In the genomic region with DNA sequence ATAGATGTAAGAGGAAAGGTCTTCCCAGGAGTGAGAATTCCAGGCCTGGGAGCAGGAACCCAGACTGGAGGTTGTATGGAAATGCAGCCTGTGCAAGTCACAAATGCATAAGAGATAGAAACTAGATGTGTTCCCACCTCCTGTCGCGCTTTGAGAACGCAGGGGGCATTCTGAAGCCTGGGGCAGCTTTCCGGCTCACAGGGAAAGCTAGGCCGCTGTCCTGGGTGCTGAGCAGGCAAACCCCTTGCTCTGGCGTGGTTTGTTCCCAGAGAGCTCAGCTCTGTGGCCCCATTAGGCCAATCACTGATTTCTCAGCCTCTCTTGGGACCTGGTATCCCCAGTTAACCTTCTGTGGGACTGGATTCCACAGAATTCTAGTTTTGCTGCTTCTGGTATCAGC, we compare ENCODE assay signal across 10 mouse cellular contexts. TPM values are rescaled to one million over a fixed set of nuclear protein-coding genes. Genes with fewer than 3 reads are reported as not detected.
A peak's percentile ranks its signal among the peaks of the same experiment; 100 is the strongest.
DNase-seq lines count a peak whose midpoint lies in the region; ATAC-seq lines count a peak whose summit lies in the region.
"Had no signal": no experiment of that assay in that cellular context is flagged by ENCODE, and none has a peak within 500 bp of the region (broad histone marks: within the 10 kb centered on the region; RNA-seq: fewer than 3 reads in every experiment).

No protein-coding gene starts in this region.

- H3K4me1 ChIP-seq in hindbrain, embryonic 12.5 days = peaks cover 67% of the 10 kb centered on the region
- peaks cover 74% of the 10 kb centered on the region for H3K4me1 ChIP-seq in neural tube, embryonic 12.5 days

- no peak for ATAC-seq in hindbrain, embryonic 12.5 days (ENCODE audit: low FRiP score)
- ATAC-seq in neural tube, embryonic 12.5 days (ENCODE audit: low FRiP score, low read depth) = no peak

- H3K36me3 ChIP-seq in hindbrain, embryonic 12.5 days = no peaks in the 10 kb centered on the region
- H3K36me3 ChIP-seq in neural tube, embryonic 12.5 days = no peaks in the 10 kb centered on the region

- no peaks in the 10 kb centered on the region for H3K27me3 ChIP-seq in hindbrain, embryonic 12.5 days
- H3K27me3 ChIP-seq in neural tube, embryonic 12.5 days (replicated peaks) = no peaks in the 10 kb centered on the region

- peak overlapping the region; percentile 82 for H3K27ac ChIP-seq in hindbrain, embryonic 12.5 days
- H3K27ac ChIP-seq in neural tube, embryonic 12.5 days = peak overlapping the region; percentile 89

- 5% methylated on average over 6 of the region's 6 CpGs for WGBS in hindbrain, embryonic 12.5 days
- WGBS in neural tube, embryonic 12.5 days = 6% methylated on average over 6 of the region's 6 CpGs

- DNase-seq in kidney, postnatal 4 days = peak; percentile 70 to 74
- DNase-seq in kidney, adult 18-20 months = no peak
- peak; percentile 71 for DNase-seq in embryo, embryonic 11 days
- no peak for DNase-seq in gastrocnemius, postnatal 25 days
- no peak for DNase-seq in frontal cortex, postnatal 25 days (ENCODE audit: low spot score in 2 of 2)
- no peak for DNase-seq in frontal cortex, postnatal 14 days (ENCODE audit: low spot score in 2 of 2)
- DNase-seq: kidney, adult 11 months had no signal

- no peaks in the 10 kb centered on the region for H3K9me3 ChIP-seq in hindbrain, embryonic 12.5 days (replicated peaks)
- H3K9me3 ChIP-seq in neural tube, embryonic 12.5 days = no peaks in the 10 kb centered on the region

- no peak overlapping the region for H3K4me2 ChIP-seq in hindbrain, embryonic 12.5 days (replicated peaks)
- H3K4me2 ChIP-seq in neural tube, embryonic 12.5 days (replicated peaks) = no peak overlapping the region

- no peak overlapping the region for H3K4me3 ChIP-seq in hindbrain, embryonic 12.5 days
- H3K4me3 ChIP-seq in neural tube, embryonic 12.5 days = no peak overlapping the region
- H3K4me3 ChIP-seq: megakaryocyte, embryonic 14.5 days had no signal

- H3K9ac ChIP-seq in hindbrain, embryonic 12.5 days = no peak overlapping the region
- H3K9ac ChIP-seq in neural tube, embryonic 12.5 days = no peak overlapping the region

RNA-seq across cellular contexts. Expression of gene Rhbdl3, which starts 11.9 kb away (rescaled TPM):
- polyA plus RNA-seq in hindbrain, embryonic 12.5 days (2016; fragmentation: Nextera tagmentation; extraction: Ambion mirVana) = 28.4 and 32.3 TPM in 2 replicates
- 55.9 and 59.2 TPM in 2 replicates for polyA plus RNA-seq in neural tube, embryonic 12.5 days (2016; fragmentation: Nextera tagmentation; extraction: Ambion mirVana)
- 1 to 10 TPM; 6.9 to 7.1 TPM for total RNA-seq in gastrocnemius, postnatal 25 days (2021)

Comparison
In these comparisons a context has a peak if more than half of its experiments do, and no peak if none do; other contexts are left out.
1. DNase-seq: peak in kidney, postnatal 4 days (2 of 2) and embryo, embryonic 11 days (single experiment); none in kidney, adult 18-20 months (single experiment), gastrocnemius, postnatal 25 days (single experiment), frontal cortex, postnatal 25 days (0 of 2) and frontal cortex, postnatal 14 days (0 of 2).